Mouse (Mus musculus): ENCODE measurements around the gene Tomm34.

- no peak for TF ChIP-seq GABPA (IDR thresholded peaks at IDR 0.05; ENCODE audit: insufficient replicate concordance, low read depth, low read length)
- TF ChIP-seq MYC (IDR thresholded peaks at IDR 0.05; ENCODE audit: low read depth, low read length) = peak; percentile 90
- TF ChIP-seq CTCF (conservative IDR thresholded peaks at IDR 0.05 in 1 of 2, IDR thresholded peaks at IDR 0.05 in 1 of 2; ENCODE audit: low read depth in 2 of 2, low read length in 2 of 2) = no peak
- no peak for TF ChIP-seq CHD2 (IDR thresholded peaks at IDR 0.05; ENCODE audit: low read length)
- TF ChIP-seq EP300 (IDR thresholded peaks at IDR 0.05; ENCODE audit: low read length) = peak; percentile 87
- peak; percentile 21; the same call in 1 of the 2 replicates for TF ChIP-seq POLR2A (IDR thresholded peaks at IDR 0.05; ENCODE audit: low read depth, low read length)
- TF ChIP-seq UBTF (IDR thresholded peaks at IDR 0.05; ENCODE audit: low read depth, low read length) = no peak
These were observed 12.8 kb upstream of the Tomm34 start for GRCm38 (mm10) chr2:164083609-164084341.
